Mouse (Mus musculus) bone marrow, adult 2 months (tissue): ENCODE data around the gene Muc3.

ENCODE experiments used
- CTCF ChIP-seq: fragments of 200-500 bp; IDR thresholded peaks from 2 replicates; pipeline ENCODE4 v1.5.1; 2011; ENCODE audit warnings: low read length, control low read depth; ENCODE audit not compliant: control insufficient read depth, insufficient read depth
- POLR2A ChIP-seq: fragments of 200-500 bp; IDR thresholded peaks from 2 replicates; pipeline ENCODE4 v1.6.1; 2011; ENCODE audit warnings: low read depth, mild to moderate bottlenecking, control low read depth, low read length, borderline replicate concordance; ENCODE audit not compliant: control insufficient read depth

DNA sequence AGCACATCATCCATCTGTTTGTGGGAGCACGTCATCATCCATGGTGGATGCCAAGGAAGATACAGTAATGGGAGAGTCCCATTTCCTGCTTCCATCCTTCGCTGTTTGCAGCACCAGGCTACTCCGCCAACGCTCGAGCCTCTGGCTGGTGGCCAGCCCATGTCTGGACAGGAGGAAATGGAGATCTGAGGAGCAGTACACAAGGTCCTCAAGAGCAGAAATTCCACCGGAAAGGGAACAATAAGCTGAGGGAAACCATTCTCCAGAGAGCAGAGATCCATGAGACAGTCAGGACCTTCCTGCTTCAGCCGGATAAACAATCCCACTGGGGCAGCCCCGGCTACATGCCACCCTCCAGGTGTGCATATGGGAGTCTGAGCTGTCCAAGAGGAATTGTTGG lies 61.7 kb downstream of the Muc3 start:
- TF ChIP-seq CTCF (no peak), POLR2A (no peak)
